Mouse (Mus musculus) retina, postnatal 1 day (tissue): ENCODE data around the gene Tigit.
A peak's percentile ranks its signal among the peaks of the same experiment; 100 is the strongest.

Experiments used
- DNase-seq: peaks from one replicate; pipeline ENCODE4 v3.0.0-alpha.2; 2012

Gene Tigit

DNA sequence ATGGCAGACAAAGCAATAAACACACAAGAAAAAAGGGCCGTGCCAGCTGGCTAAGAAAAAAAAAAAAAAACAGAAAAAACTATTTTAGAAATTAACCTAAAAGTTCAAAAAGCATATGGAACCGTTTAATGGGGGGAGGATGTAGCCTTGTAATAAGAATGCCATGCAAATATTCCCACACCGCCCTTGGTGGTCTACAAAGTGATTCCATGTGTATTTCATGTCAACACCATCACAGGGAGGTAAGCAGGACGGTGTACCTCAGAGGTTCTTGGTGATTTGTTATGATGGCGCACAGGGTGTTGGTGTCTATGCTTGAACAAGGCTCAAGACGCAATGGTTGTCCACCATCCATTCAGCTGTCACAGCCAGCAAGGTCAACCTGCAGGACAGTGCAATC, 46.6 kb downstream of the Tigit start:
- no peak for DNase-seq

DNA sequence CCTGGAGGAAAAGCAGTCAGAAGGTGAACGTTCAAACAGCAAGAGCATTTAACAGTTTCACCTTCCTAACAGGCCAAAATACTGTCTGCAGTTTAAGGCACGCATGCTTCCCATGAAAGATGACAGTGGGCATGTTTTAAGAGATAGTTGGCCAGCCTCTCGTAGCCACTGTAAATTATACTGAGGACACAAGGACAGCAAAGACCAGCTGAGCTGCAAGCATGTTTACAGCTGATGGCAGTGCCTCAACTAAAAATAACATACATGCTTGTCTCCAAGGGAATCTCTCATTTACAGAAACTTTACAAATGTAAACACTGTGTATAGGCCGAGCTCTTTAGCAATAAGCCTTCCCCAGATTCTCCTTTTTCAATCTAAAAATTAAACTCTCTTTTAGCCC, 47.6 kb downstream of the Tigit start:
- DNase-seq, result no peak

DNA sequence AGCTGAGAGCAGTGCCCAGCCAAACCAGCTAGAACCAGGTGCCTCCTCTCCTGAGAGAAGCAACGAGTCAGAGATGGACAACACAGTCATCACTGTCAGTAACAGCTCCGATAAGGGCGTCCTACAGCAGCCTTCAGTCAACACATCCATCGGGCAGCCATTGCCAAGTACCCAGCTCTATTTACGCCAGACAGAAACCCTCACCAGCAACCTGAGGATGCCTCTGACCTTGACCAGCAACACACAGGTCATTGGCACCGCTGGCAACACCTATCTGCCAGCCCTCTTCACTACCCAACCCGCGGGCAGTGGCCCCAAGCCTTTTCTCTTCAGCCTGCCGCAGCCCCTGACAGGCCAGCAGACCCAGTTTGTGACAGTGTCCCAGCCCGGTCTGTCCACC, 53.6 kb downstream of the Tigit start:
- DNase-seq, result no peak

DNA sequence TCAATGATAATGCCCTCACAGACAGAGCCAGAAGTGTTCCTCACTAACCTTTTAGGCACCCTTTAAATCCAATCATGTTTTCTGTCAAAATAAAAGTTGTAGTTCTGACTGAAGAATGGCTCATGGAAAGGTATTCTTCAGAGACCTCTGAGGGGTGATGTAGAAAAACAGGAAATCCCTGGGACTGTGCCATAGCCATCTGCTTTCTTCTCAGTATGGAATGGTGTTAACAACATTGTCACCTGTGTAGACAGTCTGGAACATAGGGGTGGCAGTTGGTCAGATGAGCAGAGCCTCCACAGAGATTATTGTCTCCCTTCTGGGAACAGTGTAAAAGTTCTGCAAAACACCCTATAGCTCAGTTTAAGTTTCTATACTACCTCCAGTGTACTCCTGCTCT, 55.9 kb downstream of the Tigit start:
- DNase-seq, result no peak

DNA sequence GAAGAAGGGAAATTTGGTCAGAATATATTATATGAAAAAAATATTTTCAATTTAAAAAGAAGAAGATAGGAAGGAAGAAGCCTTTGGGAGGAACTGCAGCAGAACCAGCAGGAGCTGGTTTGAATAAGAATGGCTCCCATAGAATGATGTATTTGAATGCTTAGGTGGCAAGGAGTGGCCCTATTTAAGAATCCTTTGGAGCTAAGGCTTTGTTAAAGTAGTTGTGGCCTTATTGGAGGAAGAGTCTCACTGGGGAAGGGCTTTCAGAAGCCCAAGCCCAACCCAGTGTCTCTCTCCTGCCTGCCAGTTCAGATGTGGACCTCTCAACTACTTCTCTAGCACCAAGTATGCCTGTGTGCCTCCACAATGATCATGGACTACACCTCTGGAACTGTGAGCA, 56.9 kb downstream of the Tigit start:
- DNase-seq, result no peak

DNA sequence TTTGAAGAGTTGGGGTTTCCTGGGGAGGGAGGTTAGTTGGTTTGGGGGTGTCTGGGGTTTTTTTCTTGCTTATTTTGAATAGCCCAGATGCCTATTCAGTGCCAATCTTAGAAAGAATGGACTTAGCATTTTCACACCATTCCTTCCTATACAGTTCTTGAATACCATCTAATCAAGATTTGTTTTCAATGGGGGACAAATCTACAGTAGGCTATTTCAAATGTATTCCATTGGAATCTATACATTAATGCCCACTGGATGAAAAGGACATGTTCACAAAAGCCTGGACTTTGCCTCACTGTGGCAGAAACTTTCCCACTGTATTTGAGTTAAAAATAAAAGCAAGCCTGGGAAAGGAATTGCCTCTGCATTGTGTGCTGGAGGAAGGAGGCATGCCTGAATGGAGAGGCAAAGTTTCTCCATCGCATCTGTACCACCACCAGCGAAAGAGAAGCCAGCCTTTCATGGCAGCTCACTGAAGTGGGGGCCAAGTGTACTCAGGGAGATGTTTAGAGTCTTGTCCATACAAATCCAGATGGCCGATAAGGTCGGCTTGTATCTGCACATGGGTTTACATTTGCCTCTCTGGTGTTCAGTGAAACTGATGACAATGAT, 59.4 kb downstream of the Tigit start:
- no peak for DNase-seq

DNA sequence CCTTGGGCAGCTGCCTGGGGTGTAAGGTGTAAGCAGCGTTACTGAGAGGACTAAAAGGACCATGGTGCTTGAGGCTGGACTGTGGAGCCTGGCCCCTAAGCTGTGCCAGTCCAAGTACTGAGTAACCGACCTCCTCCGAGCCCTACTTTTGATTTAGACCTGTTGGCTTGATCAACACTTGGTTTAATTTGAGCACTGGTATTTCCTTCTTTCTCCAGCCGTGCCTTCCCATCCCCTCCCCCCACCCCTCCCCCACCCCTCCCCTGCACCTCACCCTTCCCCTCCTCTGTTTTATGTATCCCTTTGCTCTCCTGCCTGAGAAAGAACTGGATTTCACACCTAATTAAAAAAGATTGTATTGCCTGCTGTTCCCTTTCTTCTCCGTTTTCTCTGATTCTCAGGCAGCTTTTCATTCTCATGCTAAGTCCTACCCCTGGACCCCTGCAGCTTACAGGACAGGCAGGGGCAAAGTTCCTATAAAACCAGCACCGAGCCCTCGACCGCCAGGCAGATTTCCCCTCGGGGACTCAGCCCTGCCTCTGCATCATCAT, 60.3 kb downstream of the Tigit start:
- DNase-seq, result peak; percentile 33

DNA sequence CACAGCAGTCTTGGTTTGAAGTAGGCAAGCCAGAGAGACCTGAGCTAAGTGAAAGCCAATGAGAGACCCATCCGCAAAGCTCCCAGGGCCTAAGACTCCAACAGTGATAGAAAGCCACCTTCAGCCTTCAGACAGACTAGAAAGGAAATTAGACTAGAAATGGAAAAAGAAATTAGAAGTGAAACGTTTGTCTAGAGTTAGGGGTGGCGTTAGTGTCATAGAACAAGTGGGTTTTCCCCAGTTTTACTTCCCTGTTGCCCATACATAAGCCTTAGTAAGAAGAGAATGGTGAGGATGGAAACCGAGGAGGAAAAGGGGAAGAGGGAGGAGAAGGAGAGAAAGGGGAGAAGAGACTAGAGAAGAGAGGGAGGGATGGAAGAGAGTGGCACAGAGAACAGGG, 61.4 kb downstream of the Tigit start:
- DNase-seq, result no peak

DNA sequence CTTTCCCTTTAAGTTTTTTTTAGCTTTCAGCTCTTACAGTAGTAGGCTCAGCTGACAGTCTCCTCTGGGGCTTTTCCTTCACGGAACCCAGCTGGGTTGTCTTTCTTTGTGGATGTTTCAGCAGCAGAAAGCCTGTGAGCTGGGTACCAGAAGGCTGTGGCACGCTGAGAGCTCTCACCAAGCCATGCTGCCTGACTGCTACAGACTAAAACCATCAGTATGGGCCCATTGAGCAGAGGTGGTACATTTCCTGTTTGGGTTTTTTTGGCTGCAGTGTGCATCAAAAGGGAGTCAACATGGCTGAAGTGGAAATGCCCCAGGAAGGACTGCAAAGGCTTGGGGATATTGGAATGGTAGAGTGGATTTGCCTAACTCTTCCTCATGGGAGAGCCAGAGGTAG, 64.2 kb downstream of the Tigit start:
- no peak for DNase-seq
